Mouse (Mus musculus) hindbrain, embryonic 13.5 days (tissue): ENCODE data around the gene Cdkal1. TPM values are rescaled to one million over a fixed set of nuclear protein-coding genes. Genes with fewer than 3 reads are reported as not detected.

ENCODE experiments used
- ATAC-seq: fragments of 200-750 bp; cut with Nextera tagmentation; 2 replicates; pipeline ENCODE4 v1.8.0; 2017; ENCODE audit warnings: moderate TSS enrichment; ENCODE audit not compliant: low FRiP score
- H3K27ac ChIP-seq: fragments of 300-500 bp; sonication (generic); 2 replicates; pipeline ENCODE4 v1.5.1; 2015; ENCODE audit warnings: inconsistent platforms, mild to moderate bottlenecking, moderate library complexity
- H3K27me3 ChIP-seq: fragments of 300-500 bp; sonication (generic); 2 replicates; pipeline ENCODE4 v1.6.1; 2015; ENCODE audit warnings: mild to moderate bottlenecking, inconsistent platforms
- H3K36me3 ChIP-seq: fragments of 300-500 bp; sonication (generic); 2 replicates; pipeline ENCODE4 v1.6.1; 2015; ENCODE audit warnings: mild to moderate bottlenecking, inconsistent platforms
- H3K4me1 ChIP-seq: fragments of 300-500 bp; sonication (generic); replicated peaks from 2 replicates; pipeline ENCODE4 v1.6.1; 2015; ENCODE audit warnings: inconsistent platforms
- H3K4me2 ChIP-seq: fragments of 300-500 bp; sonication (generic); 2 replicates; pipeline ENCODE4 v1.6.1; 2015; ENCODE audit warnings: inconsistent platforms, mild to moderate bottlenecking, moderate library complexity
- H3K4me3 ChIP-seq: fragments of 300-500 bp; sonication (generic); 2 replicates; pipeline ENCODE4 v1.5.1; 2015; ENCODE audit warnings: mild to moderate bottlenecking, inconsistent platforms
- H3K9ac ChIP-seq: fragments of 300-500 bp; sonication (generic); 2 replicates; pipeline ENCODE4 v1.6.1; 2015; ENCODE audit warnings: mild to moderate bottlenecking, inconsistent platforms
- H3K9me3 ChIP-seq: fragments of 300-500 bp; sonication (generic); 2 replicates; pipeline ENCODE4 v1.6.1; 2016; ENCODE audit warnings: inconsistent platforms
- WGBS: fragments of 180-500 bp; shearing (Covaris S2); methylation state at CpG from one replicate; pipeline ENCODE4 v1.1.7; 2015; 5-methylcytosine and 5-hydroxymethylcytosine counted together
- polyA plus RNA-seq: library from polyadenylated mRNA; unstranded; fragments of >200 nt; fragmentation: Nextera tagmentation; extraction: Ambion mirVana; gene quantifications from 2 replicates; pipeline ENCODE4 v1.2.1, GENCODE M21; 2015

Gene Cdkal1
- polyA plus RNA-seq, 1 experiment from 2014 or later, result 24.3 TPM

- no peak for ATAC-seq
- Histone ChIP-seq H3K9ac (no peak overlapping the region), H3K9me3 (no peaks in the 10 kb centered on the region), H3K4me3 (no peak overlapping the region), H3K4me1 (no peaks in the 10 kb centered on the region), H3K4me2 (no peak overlapping the region), H3K27ac (no peak overlapping the region), H3K36me3 (no peaks in the 10 kb centered on the region), H3K27me3 (no peaks in the 10 kb centered on the region)
- WGBS, result 85% methylated on average over 6 of the region's 6 CpGs
Observed at GRCm38 (mm10) chr13:29637788-29638187, 217.7 kb downstream of the Cdkal1 start.

- ATAC-seq, result no peak
- H3K36me3 ChIP-seq, result no peaks in the 10 kb centered on the region
- no peak overlapping the region for H3K27ac ChIP-seq
- H3K4me1 ChIP-seq, result no peaks in the 10 kb centered on the region
- no peak overlapping the region for H3K4me2 ChIP-seq
- WGBS, result 79% methylated on average over 3 of the region's 3 CpGs
- H3K27me3 ChIP-seq, result no peaks in the 10 kb centered on the region
- H3K4me3 ChIP-seq, result no peak overlapping the region
- no peak overlapping the region for H3K9ac ChIP-seq
- H3K9me3 ChIP-seq, result no peaks in the 10 kb centered on the region
Observed at GRCm38 (mm10) chr13:29635581-29635980, 219.9 kb downstream of the Cdkal1 start.

DNA sequence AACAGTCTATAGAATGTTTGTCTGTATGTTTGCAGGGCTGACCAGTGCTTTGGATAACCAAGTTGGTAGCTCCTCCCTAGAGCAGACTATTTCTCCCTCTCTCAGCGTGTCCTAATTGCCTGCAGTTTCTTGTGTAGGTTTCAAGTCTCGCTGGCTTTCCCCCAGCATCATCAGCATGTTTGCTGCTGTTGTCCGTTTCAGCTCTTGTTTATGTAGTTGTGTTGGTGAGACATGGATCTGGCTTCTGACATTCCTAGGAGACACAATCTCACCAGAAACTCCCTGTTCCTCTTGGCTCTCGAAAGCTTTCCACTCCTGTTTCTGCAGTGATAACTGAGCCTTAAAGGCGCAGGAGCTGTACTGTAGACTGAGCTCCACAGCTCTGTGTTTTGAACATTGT is 224.1 kb downstream of the Cdkal1 start:
- no peak overlapping the region for H3K27ac ChIP-seq
- H3K9me3 ChIP-seq, result no peaks in the 10 kb centered on the region
- no peak overlapping the region for H3K4me3 ChIP-seq
- no peak overlapping the region for H3K4me2 ChIP-seq
- no peak overlapping the region for H3K9ac ChIP-seq
- 0 out of 2 replicates have a peak, but pooled peaks cover 8% of the 10 kb centered on the region for H3K4me1 ChIP-seq
- ATAC-seq, result no peak
- no peaks in the 10 kb centered on the region for H3K27me3 ChIP-seq
- no peaks in the 10 kb centered on the region for H3K36me3 ChIP-seq
- 74% methylated on average over 5 of the region's 5 CpGs for WGBS

DNA sequence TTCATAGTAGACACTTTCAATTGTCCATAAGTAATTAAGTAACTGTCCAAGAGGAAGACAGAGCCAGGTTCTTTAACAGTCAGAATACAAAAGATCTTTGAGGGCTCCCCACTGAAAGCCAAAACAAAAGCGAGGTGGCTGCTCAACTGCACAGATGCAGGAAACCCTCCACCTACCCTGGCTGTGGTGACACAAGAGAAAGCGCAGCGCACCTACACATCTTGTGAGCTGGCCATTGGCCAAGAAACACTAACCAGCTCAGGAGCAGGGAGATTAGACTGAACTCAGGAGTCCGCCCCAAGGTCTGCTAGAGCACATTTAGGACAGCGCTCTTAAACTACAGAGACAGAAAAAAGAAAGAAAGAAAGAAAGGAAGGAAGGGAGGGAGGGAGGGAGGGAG is 226.9 kb downstream of the Cdkal1 start:
- H3K27me3 ChIP-seq, result no peaks in the 10 kb centered on the region
- no peak overlapping the region for H3K27ac ChIP-seq
- no peak overlapping the region for H3K9ac ChIP-seq
- no peaks in the 10 kb centered on the region for H3K36me3 ChIP-seq
- H3K9me3 ChIP-seq, result no peaks in the 10 kb centered on the region
- 0 out of 2 replicates have a peak, but pooled peaks cover 8% of the 10 kb centered on the region for H3K4me1 ChIP-seq
- H3K4me3 ChIP-seq, result no peak overlapping the region
- ATAC-seq, result no peak
- no peak overlapping the region for H3K4me2 ChIP-seq
- WGBS, result 50% methylated on average over 5 of the region's 5 CpGs

DNA sequence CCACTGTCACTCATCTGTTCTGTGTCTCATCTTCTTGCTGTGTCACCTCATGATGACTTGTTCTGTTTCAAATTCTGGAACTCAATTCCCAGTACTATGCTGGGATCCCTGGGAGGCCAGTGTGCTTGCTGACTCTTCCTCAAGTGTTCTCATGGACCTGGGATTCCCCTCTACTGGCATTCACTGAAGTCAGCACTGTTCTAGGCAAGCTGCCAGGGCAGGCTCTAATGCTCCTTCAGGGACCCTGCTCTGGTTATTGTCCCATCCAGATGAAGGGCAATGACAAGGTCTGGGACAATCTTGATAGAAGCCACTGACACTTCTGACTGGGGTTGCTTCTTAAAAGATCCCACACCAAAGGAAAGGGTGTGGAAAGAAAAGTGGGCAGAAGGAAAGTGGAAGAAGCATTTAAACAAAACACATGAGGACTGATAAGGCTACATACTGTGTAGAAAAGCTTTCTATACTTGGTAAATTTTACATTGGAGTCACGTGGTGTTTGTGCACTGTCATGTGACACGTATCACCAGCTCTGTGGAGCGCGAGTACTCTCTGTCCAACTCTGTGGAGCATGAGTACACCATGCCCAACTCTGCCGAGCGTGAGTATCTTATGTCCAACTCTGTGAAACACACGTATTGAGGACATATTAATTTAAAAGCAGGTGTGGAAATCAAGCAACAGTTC is 227.9 kb downstream of the Cdkal1 start:
- Histone ChIP-seq H3K9ac (no peak overlapping the region), H3K4me2 (no peak overlapping the region), H3K4me3 (no peak overlapping the region), H3K9me3 (no peaks in the 10 kb centered on the region), H3K27ac (no peak overlapping the region), H3K4me1 (0 out of 2 replicates have a peak, but pooled peaks cover 8% of the 10 kb centered on the region), H3K27me3 (no peaks in the 10 kb centered on the region), H3K36me3 (no peaks in the 10 kb centered on the region)
- 93% methylated on average over 7 of the region's 7 CpGs for WGBS
- ATAC-seq, result no peak

- H3K27ac ChIP-seq, result no peak overlapping the region
- peaks cover 24% of the 10 kb centered on the region for H3K4me1 ChIP-seq
- no peak for ATAC-seq
- H3K4me2 ChIP-seq, result no peak overlapping the region
- H3K27me3 ChIP-seq, result no peaks in the 10 kb centered on the region
- no peaks in the 10 kb centered on the region for H3K36me3 ChIP-seq
- H3K9ac ChIP-seq, result no peak overlapping the region
- no peak overlapping the region for H3K4me3 ChIP-seq
- WGBS, result 84% methylated on average over 1 of the region's 1 CpGs
- H3K9me3 ChIP-seq, result no peaks in the 10 kb centered on the region
Observed at GRCm38 (mm10) chr13:29624929-29625328, 230.5 kb downstream of the Cdkal1 start.

GRCm38 (mm10) chr13:29623636-29624239 is 231.7 kb downstream of the Cdkal1 start:
- no peaks in the 10 kb centered on the region for H3K9me3 ChIP-seq
- H3K36me3 ChIP-seq, result no peaks in the 10 kb centered on the region
- peaks cover 24% of the 10 kb centered on the region for H3K4me1 ChIP-seq
- no peak overlapping the region for H3K4me2 ChIP-seq
- no peak overlapping the region for H3K9ac ChIP-seq
- H3K27me3 ChIP-seq, result no peaks in the 10 kb centered on the region
- WGBS, result 69% methylated on average over 1 of the region's 1 CpGs
- no peak overlapping the region for H3K27ac ChIP-seq
- no peak overlapping the region for H3K4me3 ChIP-seq
- no peak for ATAC-seq

DNA sequence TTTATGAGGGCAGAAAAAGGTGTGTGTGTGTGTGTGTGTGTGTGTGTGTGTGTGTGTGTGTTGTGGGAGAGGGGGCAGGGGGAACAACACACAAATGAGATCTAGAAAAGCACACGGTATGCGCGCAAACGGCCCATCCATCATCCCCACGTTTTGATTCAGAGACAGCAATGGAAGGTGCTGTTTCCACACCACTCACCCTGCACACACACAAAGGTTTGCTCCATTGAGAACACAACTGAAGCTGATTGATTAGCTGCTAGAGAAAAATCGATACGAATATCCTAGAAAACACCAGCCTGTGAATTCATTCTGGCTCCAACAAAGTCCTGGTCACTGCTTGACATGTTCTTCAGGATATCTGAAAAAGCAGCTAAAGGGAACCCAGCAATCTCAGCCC is 233.6 kb downstream of the Cdkal1 start:
- H3K4me3 ChIP-seq, result no peak overlapping the region
- peaks cover 15% of the 10 kb centered on the region for H3K4me1 ChIP-seq
- WGBS, result 40% methylated on average over 7 of the region's 7 CpGs
- no peak overlapping the region for H3K4me2 ChIP-seq
- peak overlapping the region; percentile 66 for H3K27ac ChIP-seq
- no peak overlapping the region for H3K9ac ChIP-seq
- no peaks in the 10 kb centered on the region for H3K27me3 ChIP-seq
- peak; percentile 71; the same call in 1 of the 2 replicates for ATAC-seq
- H3K9me3 ChIP-seq, result no peaks in the 10 kb centered on the region
- H3K36me3 ChIP-seq, result no peaks in the 10 kb centered on the region

GRCm38 (mm10) chr13:29621363-29621762 is 234.1 kb downstream of the Cdkal1 start:
- peaks cover 15% of the 10 kb centered on the region for H3K4me1 ChIP-seq
- H3K9ac ChIP-seq, result no peak overlapping the region
- no peaks in the 10 kb centered on the region for H3K9me3 ChIP-seq
- no peak overlapping the region for H3K4me2 ChIP-seq
- H3K4me3 ChIP-seq, result no peak overlapping the region
- no peaks in the 10 kb centered on the region for H3K36me3 ChIP-seq
- no peaks in the 10 kb centered on the region for H3K27me3 ChIP-seq
- 64% methylated on average over 1 of the region's 1 CpGs for WGBS
- ATAC-seq, result no peak
- H3K27ac ChIP-seq, result peak overlapping the region; percentile 66

- 55% methylated on average over 7 of the region's 7 CpGs for WGBS
- Histone ChIP-seq H3K9me3 (no peaks in the 10 kb centered on the region), H3K9ac (no peak overlapping the region), H3K27me3 (no peaks in the 10 kb centered on the region), H3K36me3 (no peaks in the 10 kb centered on the region), H3K4me1 (peaks cover 15% of the 10 kb centered on the region), H3K4me2 (no peak overlapping the region), H3K4me3 (no peak overlapping the region), H3K27ac (peak overlapping the region; percentile 37; the same call in 1 of the 2 replicates)
- no peak for ATAC-seq
Observed at GRCm38 (mm10) chr13:29620826-29621225, 234.6 kb downstream of the Cdkal1 start.

GRCm38 (mm10) chr13:29616654-29617171 is 238.8 kb downstream of the Cdkal1 start:
- no peak for ATAC-seq
- H3K4me1 ChIP-seq, result peaks cover 33% of the 10 kb centered on the region
- no peaks in the 10 kb centered on the region for H3K27me3 ChIP-seq
- H3K9me3 ChIP-seq, result no peaks in the 10 kb centered on the region
- no peaks in the 10 kb centered on the region for H3K36me3 ChIP-seq
- H3K27ac ChIP-seq, result no peak overlapping the region
- no peak overlapping the region for H3K9ac ChIP-seq
- 81% methylated on average over 3 of the region's 3 CpGs for whole genome bisulfite sequencing
- no peak overlapping the region for H3K4me2 ChIP-seq
- no peak overlapping the region for H3K4me3 ChIP-seq

- Histone ChIP-seq H3K4me3 (no peak overlapping the region), H3K27me3 (no peaks in the 10 kb centered on the region), H3K4me2 (no peak overlapping the region), H3K27ac (no peak overlapping the region), H3K36me3 (no peaks in the 10 kb centered on the region), H3K9ac (no peak overlapping the region), H3K9me3 (no peaks in the 10 kb centered on the region), H3K4me1 (peaks cover 32% of the 10 kb centered on the region)
- ATAC-seq, result no peak
- WGBS, result 94% methylated on average over 3 of the region's 3 CpGs
Observed at GRCm38 (mm10) chr13:29615987-29616386, 239.5 kb downstream of the Cdkal1 start.

- Histone ChIP-seq H3K4me2 (no peak overlapping the region), H3K36me3 (no peaks in the 10 kb centered on the region), H3K27ac (no peak overlapping the region; the same call in 1 of the 2 replicates), H3K4me3 (no peak overlapping the region), H3K9me3 (no peaks in the 10 kb centered on the region), H3K27me3 (no peaks in the 10 kb centered on the region), H3K9ac (no peak overlapping the region), H3K4me1 (peaks cover 37% of the 10 kb centered on the region)
- ATAC-seq, result peak; percentile 42; the same call in 1 of the 2 replicates
- WGBS, result 64% methylated on average over 7 of the region's 7 CpGs
Observed at GRCm38 (mm10) chr13:29615081-29615480, 240.4 kb downstream of the Cdkal1 start.
